Mouse (Mus musculus): Measurements from ENCODE around the gene Ccdc171. TPM values are rescaled to one million over a fixed set of nuclear protein-coding genes. Genes with fewer than 3 reads are reported as not detected.

Ccdc171 gene
- polyA plus RNA-seq, 1 experiment from 2014 or later: 3.3 TPM

DNA sequence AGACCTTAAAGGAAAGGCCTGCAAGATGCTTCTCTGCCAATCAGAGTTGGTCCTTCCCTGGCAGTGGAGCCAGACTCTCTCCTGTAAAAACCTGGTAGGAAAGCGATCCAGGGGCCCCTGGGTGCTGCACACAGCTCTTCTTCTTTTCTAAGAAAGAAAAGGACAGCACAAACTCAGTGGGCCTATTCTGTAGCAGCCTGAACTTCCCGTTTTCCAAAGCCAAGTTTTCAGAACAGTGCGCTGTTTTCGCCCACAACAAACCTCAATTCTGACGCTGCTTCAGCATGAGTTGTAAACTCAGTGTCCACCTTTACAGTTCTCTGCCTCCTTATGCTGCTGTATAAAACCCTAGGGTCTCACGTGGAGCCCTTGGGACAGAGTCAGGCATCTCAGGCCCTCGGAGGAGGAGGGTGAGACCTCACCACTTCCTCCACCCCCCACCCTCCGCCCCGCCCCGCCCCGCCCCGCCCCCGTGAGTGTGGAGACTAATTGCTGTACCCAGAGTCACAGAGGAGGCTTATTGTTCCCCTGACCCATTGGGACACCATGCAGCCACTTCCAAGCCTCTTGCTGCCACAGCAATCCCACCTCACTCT is 363.2 kb downstream of the Ccdc171 start:
- Histone ChIP-seq H3K4me3 (ENCODE audit: low read length) (no peak overlapping the region), H3K9me3 (ENCODE audit: control insufficient read depth, low read length) (no peaks in the 10 kb centered on the region), H3K4me2 (ENCODE audit: low read length) (no peak overlapping the region), H3K27me3 (replicated peaks; ENCODE audit: control insufficient read depth, insufficient read depth, low read length) (no peaks in the 10 kb centered on the region), H3K9ac (ENCODE audit: low read depth, low read length) (no peak overlapping the region), H3K4me1 (ENCODE audit: control insufficient read depth, insufficient read depth, low read depth, low read length) (no peaks in the 10 kb centered on the region), H3K27ac (ENCODE audit: low read depth, low read length) (no peak overlapping the region), H3K36me3 (ENCODE audit: control insufficient read depth, insufficient read depth, low read length) (no peaks in the 10 kb centered on the region)
- ATAC-seq: no peak
- WGBS: 49% methylated on average over 13 of the region's 13 CpGs

- WGBS: 82% methylated on average over 9 of the region's 9 CpGs
- no peaks in the 10 kb centered on the region for H3K27me3 ChIP-seq (replicated peaks; ENCODE audit: control insufficient read depth, insufficient read depth, low read length)
- H3K4me1 ChIP-seq (ENCODE audit: control insufficient read depth, insufficient read depth, low read depth, low read length): no peaks in the 10 kb centered on the region
- no peak overlapping the region for H3K9ac ChIP-seq (ENCODE audit: low read depth, low read length)
- ATAC-seq: no peak
- H3K4me2 ChIP-seq (ENCODE audit: low read length): no peak overlapping the region
- no peaks in the 10 kb centered on the region for H3K36me3 ChIP-seq (ENCODE audit: control insufficient read depth, insufficient read depth, low read length)
- H3K4me3 ChIP-seq (ENCODE audit: low read length): no peak overlapping the region
- no peak overlapping the region for H3K27ac ChIP-seq (ENCODE audit: low read depth, low read length)
- no peaks in the 10 kb centered on the region for H3K9me3 ChIP-seq (ENCODE audit: control insufficient read depth, low read length)
These were observed 376.8 kb downstream of the Ccdc171 start for GRCm38 (mm10) chr4:83902081-83902645.

Other genes starting within 250 kb of the Ccdc171 start
- gene Ttc39b, start 201.3 kb upstream of the Ccdc171 start, polyA plus RNA-seq (2015; fragmentation: Nextera tagmentation; extraction: Ambion mirVana): 6.2 and 6.4 TPM in 2 replicates
- gene Snapc3, start 107.8 kb upstream of the Ccdc171 start, polyA plus RNA-seq (2015; fragmentation: Nextera tagmentation; extraction: Ambion mirVana): 54.1 and 57.5 TPM in 2 replicates
- 227 and 245 TPM in 2 replicates for gene Psip1, start 39.1 kb upstream of the Ccdc171 start, polyA plus RNA-seq (2015; fragmentation: Nextera tagmentation; extraction: Ambion mirVana)

All from hindbrain, embryonic 16.5 days (tissue).